Mouse (Mus musculus) limb, embryonic 11.5 days (tissue): ENCODE data around the gene Gna12. TPM values are rescaled to one million over a fixed set of nuclear protein-coding genes. Genes with fewer than 3 reads are reported as not detected.
A peak's percentile ranks its signal among the peaks of the same experiment; 100 is the strongest.

ENCODE experiments used
- ATAC-seq: fragments of 200-750 bp; cut with Nextera tagmentation; 2 replicates; pipeline ENCODE4 v1.8.0; 2017; ENCODE audit warnings: low read depth; ENCODE audit not compliant: insufficient number of reproducible peaks, low FRiP score, low TSS enrichment
- DNase-seq: peaks from one replicate; pipeline ENCODE4 v3.0.0-alpha.2; 2015; ENCODE audit warnings: low spot score
- H3K27ac ChIP-seq: fragments of 300-500 bp; sonication (generic); replicated peaks from 2 replicates; pipeline ENCODE4 v1.5.1; 2014; ENCODE audit warnings: low read depth, mild to moderate bottlenecking, low read length
- H3K27me3 ChIP-seq: fragments of 300-500 bp; sonication (generic); 2 replicates; pipeline ENCODE4 v1.6.1; 2014; ENCODE audit warnings: mild to moderate bottlenecking, low read length, mixed read lengths; ENCODE audit not compliant: control insufficient read depth, insufficient read depth
- H3K36me3 ChIP-seq: fragments of 300-500 bp; sonication (generic); 2 replicates; pipeline ENCODE4 v1.6.1; 2014; ENCODE audit warnings: mild to moderate bottlenecking, low read length, moderate library complexity, mixed read lengths; ENCODE audit not compliant: control insufficient read depth, insufficient read depth
- H3K4me1 ChIP-seq: fragments of 300-500 bp; sonication (generic); 2 replicates; pipeline ENCODE4 v1.6.1; 2014; ENCODE audit warnings: low read length, mixed read lengths; ENCODE audit not compliant: control insufficient read depth, insufficient read depth
- H3K4me2 ChIP-seq: fragments of 300-500 bp; sonication (generic); 2 replicates; pipeline ENCODE4 v1.6.1; 2014; ENCODE audit warnings: low read depth, mild to moderate bottlenecking, moderate library complexity; ENCODE audit not compliant: severe bottlenecking
- H3K4me3 ChIP-seq: fragments of 300-500 bp; sonication (generic); 2 replicates; pipeline ENCODE4 v1.5.1; 2014; ENCODE audit warnings: low read depth, low read length
- H3K9ac ChIP-seq: fragments of 300-500 bp; sonication (generic); 2 replicates; pipeline ENCODE4 v1.6.1; 2014; ENCODE audit warnings: mild to moderate bottlenecking, low read length
- H3K9me3 ChIP-seq: fragments of 300-500 bp; sonication (generic); 2 replicates; pipeline ENCODE4 v1.6.1; 2016; ENCODE audit warnings: low read length; ENCODE audit not compliant: control insufficient read depth
- WGBS: fragments of 180-500 bp; shearing (Covaris S2); extraction: QIAGEN DNeasy Blood & Tissue Kit; methylation state at CpG from one replicate; pipeline ENCODE4 v1.1.7; 2014; 5-methylcytosine and 5-hydroxymethylcytosine counted together
- polyA plus RNA-seq: library from polyadenylated mRNA; unstranded; fragments of >200 nt; fragmentation: Nextera tagmentation; extraction: Ambion mirVana; gene quantifications from 2 replicates; pipeline ENCODE4 v1.2.1, GENCODE M21; 2014

Gna12 gene
- polyA plus RNA-seq, 1 experiment from 2014 or later: 34.5 TPM

DNA sequence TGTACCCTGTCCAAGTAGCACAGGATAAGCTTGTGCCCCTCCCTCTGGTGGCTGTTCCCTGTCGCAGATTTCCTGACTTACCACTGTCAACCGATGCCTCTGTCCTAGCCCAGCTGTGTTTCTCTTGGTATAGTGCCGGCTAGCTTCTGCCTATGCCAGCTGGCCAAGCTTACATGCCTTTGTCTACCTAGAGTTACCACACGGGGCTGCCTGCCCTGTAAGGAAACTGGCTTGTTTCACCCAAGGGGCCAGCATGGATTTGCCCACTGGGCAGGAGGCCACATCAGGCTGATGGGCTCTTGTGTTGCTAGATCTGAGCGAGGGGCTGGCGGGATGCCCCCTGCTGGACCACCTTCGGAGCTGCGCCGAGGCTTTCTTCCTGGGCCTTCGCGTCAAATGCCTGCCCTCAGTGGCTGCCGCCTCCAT is 86.5 kb downstream of the Gna12 start:
- 29% methylated on average over 12 of the region's 12 CpGs for WGBS
- H3K4me1 ChIP-seq: no peaks in the 10 kb centered on the region
- no peaks in the 10 kb centered on the region for H3K27me3 ChIP-seq
- peak; percentile 55 for DNase-seq
- no peak overlapping the region for H3K27ac ChIP-seq
- peaks cover 2% of the 10 kb centered on the region; the same call in 1 of the 2 replicates for H3K9me3 ChIP-seq
- no peak for ATAC-seq
- H3K4me2 ChIP-seq: no peak overlapping the region
- H3K9ac ChIP-seq: no peak overlapping the region
- H3K4me3 ChIP-seq: no peak overlapping the region
- no peaks in the 10 kb centered on the region for H3K36me3 ChIP-seq

DNA sequence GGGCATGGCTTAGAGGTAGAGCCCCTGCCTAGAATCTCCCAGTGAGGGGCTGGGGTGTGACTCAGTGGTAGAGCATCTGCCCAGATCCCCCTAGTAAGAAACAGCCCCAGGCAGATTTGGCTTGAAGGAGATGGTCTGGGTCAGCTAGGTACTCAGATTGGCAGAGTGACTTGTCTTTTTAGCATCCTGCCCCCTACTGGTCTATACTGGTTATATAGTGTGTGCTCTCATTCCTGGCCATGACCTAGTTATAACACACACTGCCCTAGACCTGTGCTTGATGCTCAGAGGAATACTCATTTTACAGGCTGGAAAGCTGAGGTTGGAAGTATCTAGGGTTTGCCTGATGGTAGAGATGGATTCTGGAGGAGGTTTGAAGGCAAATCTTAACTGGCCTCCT is 88.4 kb downstream of the Gna12 start:
- Histone ChIP-seq H3K27me3 (peaks cover 4% of the 10 kb centered on the region; the same call in 1 of the 2 replicates), H3K9me3 (peaks cover 2% of the 10 kb centered on the region; the same call in 1 of the 2 replicates), H3K4me2 (no peak overlapping the region), H3K4me1 (no peaks in the 10 kb centered on the region), H3K36me3 (no peaks in the 10 kb centered on the region), H3K27ac (no peak overlapping the region), H3K4me3 (no peak overlapping the region), H3K9ac (no peak overlapping the region)
- no peak for ATAC-seq
- DNase-seq: no peak

DNA sequence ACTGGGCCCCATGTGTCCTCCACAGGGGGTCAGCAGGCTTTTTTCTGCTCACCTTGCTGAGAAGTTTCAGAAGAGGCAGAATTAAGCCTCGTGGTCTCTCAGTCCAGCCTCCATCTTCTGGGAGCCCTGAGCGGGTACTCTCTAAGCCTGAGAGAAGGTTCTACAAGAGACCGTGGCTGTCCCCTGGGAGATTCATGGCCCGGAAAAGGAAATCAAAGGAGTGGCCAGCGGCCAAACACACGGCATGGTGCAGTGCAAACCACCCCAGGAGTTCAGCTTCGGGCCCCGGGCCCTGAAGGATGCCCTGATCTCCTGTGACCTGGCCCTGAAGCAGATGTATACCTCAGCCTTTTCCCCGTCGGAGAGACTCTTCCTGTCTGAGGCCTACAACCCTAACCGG is 89.2 kb downstream of the Gna12 start:
- DNase-seq (no peak), ATAC-seq (no peak)
- Histone ChIP-seq H3K4me1 (no peaks in the 10 kb centered on the region), H3K27me3 (peaks cover 10% of the 10 kb centered on the region), H3K27ac (no peak overlapping the region), H3K36me3 (no peaks in the 10 kb centered on the region), H3K9me3 (peaks cover 4% of the 10 kb centered on the region; the same call in 1 of the 2 replicates), H3K9ac (no peak overlapping the region), H3K4me2 (no peak overlapping the region), H3K4me3 (no peak overlapping the region)
- WGBS: 79% methylated on average over 11 of the region's 11 CpGs

DNA sequence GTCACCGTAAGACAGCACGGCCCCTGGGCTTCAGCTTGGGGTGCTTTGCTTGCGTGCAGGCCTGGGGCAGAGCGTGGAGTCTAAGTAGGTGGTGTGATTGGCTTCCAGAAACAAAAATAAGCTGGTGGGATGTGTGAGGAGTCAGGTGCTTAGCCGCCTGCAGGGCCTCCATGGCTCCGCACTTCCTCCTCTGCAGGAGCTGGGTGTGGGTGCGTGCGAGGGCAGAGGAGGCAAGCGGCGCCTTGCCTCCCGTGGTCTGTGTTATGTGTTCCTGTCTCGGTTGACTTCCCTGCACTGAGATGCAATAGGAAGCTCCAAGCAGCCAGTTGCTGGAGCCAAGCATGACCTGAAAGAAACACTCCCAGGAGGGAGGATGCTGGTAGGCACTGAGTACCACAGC is 90.4 kb downstream of the Gna12 start:
- Histone ChIP-seq H3K4me1 (peaks cover 5% of the 10 kb centered on the region; the same call in 1 of the 2 replicates), H3K36me3 (no peaks in the 10 kb centered on the region), H3K4me2 (no peak overlapping the region), H3K27me3 (peaks cover 19% of the 10 kb centered on the region), H3K9ac (no peak overlapping the region), H3K9me3 (peaks cover 5% of the 10 kb centered on the region; the same call in 1 of the 2 replicates), H3K27ac (no peak overlapping the region), H3K4me3 (no peak overlapping the region)
- ATAC-seq: no peak
- 86% methylated on average over 12 of the region's 12 CpGs for WGBS
- no peak for DNase-seq

DNA sequence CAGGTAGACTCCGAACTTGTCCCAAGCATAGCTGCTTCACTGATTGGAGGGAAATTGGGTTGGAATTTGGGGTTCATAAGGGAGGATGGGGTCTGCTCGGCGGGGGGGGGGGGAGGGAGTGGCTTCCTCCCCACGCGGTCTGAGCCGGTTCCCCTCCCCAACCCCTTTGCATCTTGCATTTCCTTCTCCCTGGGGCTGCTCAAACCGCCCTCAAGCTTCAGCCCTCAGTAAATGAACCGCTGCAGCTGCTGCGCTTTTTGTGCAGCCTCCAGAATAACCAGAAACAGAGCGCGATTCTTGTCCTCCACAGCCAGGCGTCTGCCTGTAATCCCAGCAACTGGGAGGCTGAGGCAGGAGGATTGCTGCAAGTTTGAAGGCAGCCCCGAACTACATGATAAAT is 94.1 kb downstream of the Gna12 start:
- peaks cover 5% of the 10 kb centered on the region; the same call in 1 of the 2 replicates for H3K4me1 ChIP-seq
- 0 out of 2 replicates have a peak overlapping the region, but pooled peaks have one; percentile 51 for H3K4me2 ChIP-seq
- H3K36me3 ChIP-seq: no peaks in the 10 kb centered on the region
- 0 out of 2 replicates have a peak, but pooled peaks cover 2% of the 10 kb centered on the region for H3K9me3 ChIP-seq
- peaks cover 21% of the 10 kb centered on the region for H3K27me3 ChIP-seq
- no peak overlapping the region for H3K4me3 ChIP-seq
- no peak for DNase-seq
- H3K9ac ChIP-seq: no peak overlapping the region
- H3K27ac ChIP-seq: no peak overlapping the region
- ATAC-seq: no peak
- 18% methylated on average over 9 of the region's 13 CpGs for WGBS

DNA sequence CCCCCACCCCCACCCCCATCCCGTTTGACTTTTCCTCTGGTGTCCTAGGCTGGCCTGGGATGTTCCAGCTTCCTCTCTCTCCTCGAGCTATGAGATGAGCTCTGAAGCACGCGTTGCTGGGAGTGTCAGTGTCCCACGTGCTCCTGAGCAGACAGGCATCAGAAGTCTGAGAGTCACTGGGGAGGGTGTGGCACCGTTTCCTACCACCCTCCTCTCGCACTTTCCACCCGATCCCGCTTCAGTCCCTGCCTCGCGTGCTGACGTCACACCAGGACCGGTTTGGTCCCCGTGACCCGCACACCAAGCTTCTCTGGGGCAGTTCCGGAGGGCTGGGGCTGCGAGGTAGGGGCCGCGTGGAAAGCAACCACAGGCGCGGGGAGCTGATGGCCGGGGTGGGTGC is 94.9 kb downstream of the Gna12 start:
- ATAC-seq: no peak; the same call in 1 of the 2 replicates
- peaks cover 21% of the 10 kb centered on the region for H3K27me3 ChIP-seq
- H3K9me3 ChIP-seq: 0 out of 2 replicates have a peak, but pooled peaks cover 2% of the 10 kb centered on the region
- DNase-seq: peak; percentile 38
- H3K4me1 ChIP-seq: peaks cover 5% of the 10 kb centered on the region; the same call in 1 of the 2 replicates
- peak overlapping the region; percentile 43; the same call in 1 of the 2 replicates for H3K9ac ChIP-seq
- H3K4me2 ChIP-seq: peak overlapping the region; percentile 51
- 2% methylated on average over 22 of the region's 22 CpGs for WGBS
- no peaks in the 10 kb centered on the region for H3K36me3 ChIP-seq
- H3K4me3 ChIP-seq: peak overlapping the region; percentile 20
- no peak overlapping the region for H3K27ac ChIP-seq

DNA sequence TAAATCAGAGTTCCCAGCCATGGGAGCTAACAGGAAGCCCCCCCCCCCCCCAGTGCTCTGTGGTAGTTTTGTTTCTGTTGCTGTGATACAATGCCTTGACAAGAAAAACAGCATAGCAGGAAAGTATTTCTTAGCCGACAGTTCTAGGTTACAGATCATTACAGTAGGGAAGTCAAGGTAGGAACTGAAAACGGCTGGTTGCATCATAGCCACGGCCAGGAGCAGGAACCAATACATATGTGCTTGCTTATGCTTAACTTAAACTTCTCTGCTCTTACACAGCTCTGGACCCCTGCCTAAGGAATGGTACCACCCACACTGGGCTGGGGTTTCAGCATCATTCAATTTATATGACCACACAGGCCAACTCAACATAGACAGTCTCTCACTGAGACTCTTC is 96.9 kb downstream of the Gna12 start:
- DNase-seq (no peak), ATAC-seq (no peak)
- peaks cover 5% of the 10 kb centered on the region; the same call in 1 of the 2 replicates for H3K4me1 ChIP-seq
- H3K4me3 ChIP-seq: no peak overlapping the region
- H3K9ac ChIP-seq: no peak overlapping the region
- H3K4me2 ChIP-seq: no peak overlapping the region
- H3K27ac ChIP-seq: no peak overlapping the region
- H3K27me3 ChIP-seq: peaks cover 21% of the 10 kb centered on the region
- H3K36me3 ChIP-seq: no peaks in the 10 kb centered on the region
- 0 out of 2 replicates have a peak, but pooled peaks cover 2% of the 10 kb centered on the region for H3K9me3 ChIP-seq
- whole genome bisulfite sequencing: 88% methylated on average over 3 of the region's 3 CpGs

DNA sequence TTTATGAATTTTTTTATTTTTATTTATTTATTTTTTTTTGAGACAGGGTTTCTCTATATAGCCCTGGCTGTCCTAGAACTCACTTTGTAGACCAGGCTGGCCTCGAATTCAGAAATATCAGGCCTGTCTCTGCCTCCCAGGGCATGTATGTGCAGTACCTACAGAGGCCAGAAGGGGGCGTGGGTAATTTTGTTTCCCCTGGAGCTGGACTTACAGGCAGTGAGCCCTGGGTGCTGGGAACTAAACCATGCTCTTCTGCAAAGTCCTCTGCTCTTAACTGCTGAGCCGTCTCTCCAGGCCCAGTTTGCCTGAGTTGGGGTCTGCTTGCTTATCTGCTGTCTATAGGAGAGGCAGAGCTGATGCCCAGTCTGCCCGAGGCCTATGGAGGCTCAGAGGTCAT is 98.0 kb downstream of the Gna12 start:
- peak; percentile 52 for DNase-seq
- Histone ChIP-seq H3K36me3 (no peaks in the 10 kb centered on the region), H3K27ac (no peak overlapping the region), H3K4me3 (no peak overlapping the region), H3K9me3 (0 out of 2 replicates have a peak, but pooled peaks cover 2% of the 10 kb centered on the region), H3K4me2 (no peak overlapping the region), H3K4me1 (peaks cover 5% of the 10 kb centered on the region; the same call in 1 of the 2 replicates), H3K9ac (no peak overlapping the region), H3K27me3 (peaks cover 19% of the 10 kb centered on the region)
- WGBS: 63% methylated on average over 4 of the region's 4 CpGs
- ATAC-seq: no peak
